Mouse (Mus musculus) brain, embryonic 14.5 days (tissue): ENCODE measurements at regions not wholly inside any gene's neighbourhood (a gene's known extent, or its start where the extent isn't known, plus 50 kb on each side); places are given as distances from the start of the nearest gene placed in this dataset.

Source experiments
- CTCF ChIP-seq: fragments of 200-500 bp; IDR thresholded peaks from 2 replicates; pipeline ENCODE4 v1.5.1; 2012; ENCODE audit warnings: inconsistent platforms, mild to moderate bottlenecking, moderate library complexity, borderline replicate concordance; ENCODE audit not compliant: insufficient read depth, insufficient read length; ENCODE audit errors: extremely low read depth
- POLR2A ChIP-seq: fragments of 200-500 bp; IDR thresholded peaks from 2 replicates; pipeline ENCODE4 v1.6.1; 2012; ENCODE audit warnings: mild to moderate bottlenecking, inconsistent platforms, borderline replicate concordance; ENCODE audit not compliant: poor library complexity, insufficient read depth, insufficient read length, severe bottlenecking; ENCODE audit errors: extremely low read depth

- TF ChIP-seq CTCF (no peak), POLR2A (no peak)
These were observed 1113.3 kb downstream of the Grm8 start for GRCm38 (mm10) chr6:27021697-27022096.
